Mouse (Mus musculus) spleen, postnatal 0 days (tissue): ENCODE data around the gene Serpina12. TPM values are rescaled to one million over a fixed set of nuclear protein-coding genes. Genes with fewer than 3 reads are reported as not detected.

Experiments
- polyA plus RNA-seq: library from polyadenylated mRNA; unstranded; fragments of >200 nt; fragmentation: Nextera tagmentation; extraction: Ambion mirVana; gene quantifications from 2 replicates; pipeline ENCODE4 v1.2.1, GENCODE M21; 2015

Gene Serpina12
- not detected in 2 replicates for polyA plus RNA-seq

GRCm38 (mm10) chr12:104044343-104044742 is at the start of gene Serpina12:
Serpina12 (minus strand) TSS chr12:104044443.

GRCm38 (mm10) chr12:104013620-104014019 is 30.6 kb downstream of the Serpina12 start, which contains the start of gene Serpina9:
Serpina9 (minus strand) TSS chr12:104013755.

DNA sequence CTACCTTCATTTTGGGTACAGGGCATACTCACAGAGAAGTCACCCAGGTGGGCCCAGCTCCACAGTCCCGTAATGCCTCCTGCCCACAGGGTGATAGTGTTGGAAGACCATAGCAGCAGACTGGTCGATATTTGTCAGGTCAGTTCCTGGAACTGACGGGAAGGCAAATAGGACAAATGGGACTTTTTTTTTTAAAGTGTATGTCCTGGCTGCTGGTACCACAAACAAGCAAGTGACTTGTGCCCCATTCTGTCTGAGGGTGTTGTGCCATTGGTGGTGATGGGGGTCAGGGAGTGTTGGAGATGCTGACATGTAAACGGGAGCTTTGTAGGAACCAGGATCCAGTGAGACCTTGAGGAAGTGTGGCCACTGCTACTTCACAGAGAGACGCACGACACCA is 54.4 kb downstream of the Serpina12 start, which contains the start of gene Serpina11:
Gene Serpina11, minus strand, starts transcription at position 101 of the 400 bp plus-strand sequence.

Other genes starting within 250 kb of the Serpina12 start
- gene Serpina1b, start 214.1 kb downstream of the Serpina12 start, polyA plus RNA-seq = 0.57 and 1.8 TPM in 2 replicates
- gene Serpina1a, start 180.9 kb downstream of the Serpina12 start, polyA plus RNA-seq = 0.47 and 0.59 TPM in 2 replicates
- gene Serpina1c, start 139.6 kb downstream of the Serpina12 start, polyA plus RNA-seq = 0.23 and 0.35 TPM in 2 replicates
- gene Serpina1e, start 85.5 kb downstream of the Serpina12 start, polyA plus RNA-seq = 0.79 and 2.2 TPM in 2 replicates
- 0.13 TPM in 1 of 2 replicates, not detected in the other for gene Serpina11, start 54.5 kb downstream of the Serpina12 start, polyA plus RNA-seq
- gene Serpina9, start 30.7 kb downstream of the Serpina12 start, polyA plus RNA-seq = 0.04 TPM in 1 of 2 replicates, not detected in the other
- not detected in 2 replicates for gene Serpina5, start 56.7 kb upstream of the Serpina12 start, polyA plus RNA-seq
- gene Serpina3a, start 68.3 kb upstream of the Serpina12 start, polyA plus RNA-seq = not detected in 2 replicates
- gene Serpina3b, start 83.6 kb upstream of the Serpina12 start, polyA plus RNA-seq = 0.35 and 0.69 TPM in 2 replicates
- 0.07 TPM in 2 replicates for gene Serpina3c, start 109.4 kb upstream of the Serpina12 start, polyA plus RNA-seq
- gene Serpina3f, start 170.1 kb upstream of the Serpina12 start, polyA plus RNA-seq = 0.66 and 0.78 TPM in 2 replicates
- 18.5 and 19.8 TPM in 2 replicates for gene Serpina3g, start 191.8 kb upstream of the Serpina12 start, polyA plus RNA-seq
- 0.47 and 0.58 TPM in 2 replicates for gene Serpina3i, start 218.7 kb upstream of the Serpina12 start, polyA plus RNA-seq